Mouse (Mus musculus): ENCODE results near the gene Rps11.

GRCm38 (mm10) chr7:45078513-45078912, 45.7 kb downstream of the Rps11 start:
- TF ChIP-seq CTCF (IDR thresholded peaks at IDR 0.05; ENCODE audit: insufficient read depth, low read length) (peak; percentile 81), POLR2A (IDR thresholded peaks at IDR 0.05; ENCODE audit: borderline replicate concordance, extremely low read depth, low read depth, low read length) (no peak)
